ENCODE assay signal across 21 mouse cellular contexts in the genomic region with DNA sequence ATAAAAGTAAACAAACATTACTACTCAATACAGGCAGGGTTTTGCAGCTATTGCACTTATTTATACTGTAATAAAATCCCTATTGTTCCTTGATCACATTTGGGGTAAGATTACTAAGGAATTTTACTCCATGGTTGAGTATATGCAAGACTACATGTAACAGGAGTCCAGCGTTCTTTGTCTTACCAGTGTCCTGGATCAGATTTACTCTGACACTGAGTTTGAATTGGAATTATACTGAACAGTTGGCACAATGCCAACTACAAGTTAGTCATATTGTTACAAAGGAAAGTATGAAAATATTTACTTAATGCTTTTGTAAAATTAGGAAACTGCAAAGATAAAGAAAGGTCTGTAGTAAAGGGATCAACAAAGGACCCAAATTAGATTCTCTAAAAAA.
DNase-seq lines count a peak whose midpoint lies in the region; ATAC-seq and TF ChIP-seq lines count a peak whose summit lies in the region.
"Had no signal": no experiment of that assay in that cellular context is flagged by ENCODE, and none has a peak within 500 bp of the region (broad histone marks: within the 10 kb centered on the region; RNA-seq: fewer than 3 reads in every experiment).

No protein-coding gene starts in this region.

- H3K4me3 ChIP-seq in forebrain, postnatal 0 days (ENCODE audit: low read depth, low read length) = no peak overlapping the region
- H3K4me3 ChIP-seq in forebrain, embryonic 10.5 days = no peak overlapping the region
- no peak overlapping the region for H3K4me3 ChIP-seq in liver, adult 2 months (ENCODE audit: insufficient read depth, low read depth, low read length)
- no peak overlapping the region for H3K4me3 ChIP-seq in liver, embryonic 11.5 days (ENCODE audit: low read depth, low read length)
- no peak overlapping the region for H3K4me3 ChIP-seq in lung, adult 2 months (replicated peaks; ENCODE audit: extremely low read depth, low read depth, low read length)
- H3K4me3 ChIP-seq: embryonic facial prominence, embryonic 13.5 days; erythroblast, embryonic 14.5 days; forebrain, embryonic 13.5 days; hindbrain, embryonic 10.5 days; hindbrain, embryonic 15.5 days; intestine, embryonic 15.5 days; limb, embryonic 12.5 days; liver, embryonic 13.5 days; midbrain, embryonic 13.5 days; neural tube, embryonic 13.5 days had no signal

- no peak for TF ChIP-seq POLR2A in liver, adult 2 months (IDR thresholded peaks at IDR 0.05; ENCODE audit: extremely low read depth, insufficient read depth, low read length)
- TF ChIP-seq POLR2A in lung, adult 2 months (IDR thresholded peaks at IDR 0.05; ENCODE audit: borderline replicate concordance, extremely low read depth, low read depth, low read length) = no peak

- H3K36me3 ChIP-seq in forebrain, postnatal 0 days (ENCODE audit: insufficient read depth) = no peaks in the 10 kb centered on the region
- H3K36me3 ChIP-seq in forebrain, embryonic 10.5 days (replicated peaks) = no peaks in the 10 kb centered on the region
- H3K36me3 ChIP-seq in liver, adult 2 months (ENCODE audit: control insufficient read depth, insufficient read depth, low read length) = no peaks in the 10 kb centered on the region
- no peaks in the 10 kb centered on the region for H3K36me3 ChIP-seq in liver, embryonic 11.5 days (ENCODE audit: control insufficient read depth, insufficient read depth, low read length)
- H3K36me3 ChIP-seq: embryonic facial prominence, embryonic 13.5 days; hindbrain, embryonic 10.5 days; hindbrain, embryonic 15.5 days; intestine, embryonic 15.5 days; limb, embryonic 12.5 days; liver, embryonic 13.5 days; midbrain, embryonic 13.5 days; neural tube, embryonic 13.5 days had no signal

- DNase-seq in forebrain, postnatal 0 days = no peak
- no peak for DNase-seq in forebrain, embryonic 10.5 days (ENCODE audit: extremely low spot score, low spot score)
- peak; percentile 27 for DNase-seq in liver, adult 2 months (ENCODE audit: extremely low read depth, low read depth, low spot score)
- no peak for DNase-seq in liver, embryonic 11.5 days (ENCODE audit: low spot score)
- DNase-seq in lung, postnatal 10 days = peak; percentile 6
- DNase-seq in lung, adult 2 months = no peak
- peak; percentile 2 for DNase-seq in telencephalon, adult 2 months (ENCODE audit: low read depth, low spot score)
- DNase-seq in Muller cell, postnatal 12 days (ENCODE audit: inconsistent ontology term) = no peak
- DNase-seq: liver, embryonic 13.5 days; thymus, postnatal 4 days had no signal

- no peak overlapping the region for H3K4me2 ChIP-seq in forebrain, postnatal 0 days (ENCODE audit: low read depth)
- no peak overlapping the region for H3K4me2 ChIP-seq in liver, embryonic 11.5 days
- H3K4me2 ChIP-seq: embryonic facial prominence, embryonic 13.5 days; forebrain, embryonic 13.5 days; hindbrain, embryonic 15.5 days; intestine, embryonic 15.5 days; limb, embryonic 12.5 days; liver, embryonic 13.5 days; midbrain, embryonic 13.5 days; neural tube, embryonic 13.5 days had no signal

- TF ChIP-seq CTCF in forebrain, postnatal 0 days (IDR thresholded peaks at IDR 0.05; ENCODE audit: low read depth) = no peak
- no peak for TF ChIP-seq CTCF in liver, adult 2 months (IDR thresholded peaks at IDR 0.05; ENCODE audit: low read depth, low read length)
- no peak for TF ChIP-seq CTCF in lung, adult 2 months (IDR thresholded peaks at IDR 0.05; ENCODE audit: insufficient read depth, low read length)

- H3K9me3 ChIP-seq in forebrain, postnatal 0 days (ENCODE audit: low read length) = no peaks in the 10 kb centered on the region
- H3K9me3 ChIP-seq in forebrain, embryonic 10.5 days = no peaks in the 10 kb centered on the region
- no peaks in the 10 kb centered on the region for H3K9me3 ChIP-seq in liver, embryonic 11.5 days (ENCODE audit: control insufficient read depth, low read length)
- H3K9me3 ChIP-seq: embryonic facial prominence, embryonic 13.5 days; forebrain, embryonic 13.5 days; hindbrain, embryonic 10.5 days; hindbrain, embryonic 15.5 days; intestine, embryonic 15.5 days; limb, embryonic 12.5 days; liver, embryonic 13.5 days; midbrain, embryonic 13.5 days; neural tube, embryonic 13.5 days had no signal

- 0 out of 2 replicates have a peak, but pooled peaks have one; percentile 2 for ATAC-seq in forebrain, postnatal 0 days
- no peak for ATAC-seq in liver, embryonic 11.5 days (replicated peaks; ENCODE audit: low FRiP score)
- ATAC-seq: intestine, embryonic 15.5 days; midbrain, embryonic 13.5 days had no signal

- WGBS in forebrain, postnatal 0 days = 51% methylated on average over 1 of the region's 1 CpGs
- WGBS in forebrain, embryonic 10.5 days = 96% methylated on average over 1 of the region's 1 CpGs
- WGBS in liver, adult 2 months = 16% methylated on average over 1 of the region's 1 CpGs
- 91% methylated on average over 1 of the region's 1 CpGs for WGBS in liver, embryonic 11.5 days
- 16% methylated on average over 1 of the region's 1 CpGs for WGBS in lung, adult 2 months

- no peak overlapping the region for H3K9ac ChIP-seq in forebrain, postnatal 0 days
- H3K9ac ChIP-seq in liver, adult 2 months (ENCODE audit: low read depth, low read length) = no peak overlapping the region
- no peak overlapping the region for H3K9ac ChIP-seq in liver, embryonic 11.5 days (ENCODE audit: low read depth, low read length)
- H3K9ac ChIP-seq: embryonic facial prominence, embryonic 13.5 days; forebrain, embryonic 13.5 days; hindbrain, embryonic 15.5 days; intestine, embryonic 15.5 days; limb, embryonic 12.5 days; liver, embryonic 13.5 days; midbrain, embryonic 13.5 days; neural tube, embryonic 13.5 days had no signal

- H3K27me3 ChIP-seq in forebrain, postnatal 0 days (ENCODE audit: insufficient read depth, low read length) = no peaks in the 10 kb centered on the region
- no peaks in the 10 kb centered on the region for H3K27me3 ChIP-seq in forebrain, embryonic 10.5 days (ENCODE audit: poor library complexity, severe bottlenecking)
- H3K27me3 ChIP-seq in liver, adult 2 months (ENCODE audit: control insufficient read depth, insufficient read depth, low read length) = no peaks in the 10 kb centered on the region
- no peaks in the 10 kb centered on the region for H3K27me3 ChIP-seq in liver, embryonic 11.5 days (replicated peaks; ENCODE audit: control insufficient read depth, insufficient read depth, low read length)
- H3K27me3 ChIP-seq: CH12.LX; embryonic facial prominence, embryonic 13.5 days; forebrain, embryonic 13.5 days; hindbrain, embryonic 15.5 days; intestine, embryonic 15.5 days; limb, embryonic 12.5 days; liver, embryonic 13.5 days; midbrain, embryonic 13.5 days; neural tube, embryonic 13.5 days had no signal

- H3K4me1 ChIP-seq in forebrain, postnatal 0 days (ENCODE audit: insufficient read depth) = no peaks in the 10 kb centered on the region
- no peaks in the 10 kb centered on the region for H3K4me1 ChIP-seq in forebrain, embryonic 10.5 days
- no peaks in the 10 kb centered on the region for H3K4me1 ChIP-seq in liver, adult 2 months (ENCODE audit: control insufficient read depth, insufficient read depth, low read length)
- no peaks in the 10 kb centered on the region for H3K4me1 ChIP-seq in liver, embryonic 11.5 days (replicated peaks; ENCODE audit: control insufficient read depth, insufficient read depth, low read length)
- peaks cover 6% of the 10 kb centered on the region for H3K4me1 ChIP-seq in lung, adult 2 months (ENCODE audit: control insufficient read depth, insufficient read depth, low read length)
- H3K4me1 ChIP-seq: forebrain, embryonic 13.5 days; hindbrain, embryonic 10.5 days; hindbrain, embryonic 15.5 days; intestine, embryonic 15.5 days; limb, embryonic 12.5 days; liver, embryonic 13.5 days; midbrain, embryonic 13.5 days; neural tube, embryonic 13.5 days had no signal

- H3K27ac ChIP-seq in forebrain, postnatal 0 days (ENCODE audit: low read depth, low read length) = no peak overlapping the region
- H3K27ac ChIP-seq in forebrain, embryonic 10.5 days = no peak overlapping the region
- H3K27ac ChIP-seq in liver, adult 2 months (replicated peaks; ENCODE audit: insufficient read depth, low read depth, low read length) = no peak overlapping the region
- no peak overlapping the region for H3K27ac ChIP-seq in liver, embryonic 11.5 days (ENCODE audit: low read depth, low read length)
- H3K27ac ChIP-seq: embryonic facial prominence, embryonic 13.5 days; forebrain, embryonic 13.5 days; hindbrain, embryonic 10.5 days; hindbrain, embryonic 15.5 days; intestine, embryonic 15.5 days; limb, embryonic 12.5 days; liver, embryonic 13.5 days; macrophage; midbrain, embryonic 13.5 days; neural tube, embryonic 13.5 days had no signal

- no peaks in the 10 kb centered on the region for H3K79me2 ChIP-seq in liver, adult 2 months (ENCODE audit: control insufficient read depth, insufficient read depth, low read length)

Comparison
In these comparisons a context has a peak if more than half of its experiments do, and no peak if none do; other contexts are left out.
1. DNase-seq: peak in liver, adult 2 months (single experiment), lung, postnatal 10 days (single experiment) and telencephalon, adult 2 months (single experiment); none in forebrain, postnatal 0 days (single experiment), forebrain, embryonic 10.5 days (single experiment), liver, embryonic 11.5 days (single experiment), lung, adult 2 months (single experiment) and Muller cell, postnatal 12 days (single experiment).